Mouse (Mus musculus) spleen, adult 2 months (tissue): ENCODE results near the gene Glis2. TPM values are rescaled to one million over a fixed set of nuclear protein-coding genes. Genes with fewer than 3 reads are reported as not detected.

Source experiments
- DNase-seq, 2 experiments: peaks; one replicate each; pipeline versions ENCODE4 v3.0.0 to v3.0.0-alpha.2; 2012 to 2021; ENCODE audit warnings: low spot score in 2 of 2, low read depth in 1 of 2
- H3K27ac ChIP-seq: fragments of 200-500 bp; 2 replicates; pipeline ENCODE4 v1.5.1; 2012; ENCODE audit warnings: low read length, inconsistent platforms; ENCODE audit not compliant: insufficient read depth
- H3K27me3 ChIP-seq: fragments of 200-500 bp; 2 replicates; pipeline ENCODE4 v1.6.1; 2012; ENCODE audit warnings: mild to moderate bottlenecking, moderate library complexity, low read length, inconsistent platforms; ENCODE audit not compliant: control insufficient read depth, insufficient read depth
- H3K36me3 ChIP-seq: fragments of 200-500 bp; 2 replicates; pipeline ENCODE4 v1.6.1; 2012; ENCODE audit warnings: mild to moderate bottlenecking, low read length, inconsistent platforms; ENCODE audit not compliant: control insufficient read depth, insufficient read depth
- H3K4me1 ChIP-seq: fragments of 200-500 bp; 2 replicates; pipeline ENCODE4 v1.6.1; 2011; ENCODE audit warnings: inconsistent platforms; ENCODE audit not compliant: control insufficient read depth, insufficient read depth, insufficient read length
- H3K4me3 ChIP-seq: fragments of 200-500 bp; 2 replicates; pipeline ENCODE4 v1.5.1; 2011; ENCODE audit warnings: mild to moderate bottlenecking, inconsistent platforms; ENCODE audit not compliant: insufficient read depth, insufficient read length; ENCODE audit errors: extremely low read depth
- CTCF ChIP-seq: fragments of 200-500 bp; IDR thresholded peaks from 2 replicates; pipeline ENCODE4 v1.5.1; 2011; ENCODE audit warnings: mild to moderate bottlenecking, inconsistent platforms; ENCODE audit not compliant: insufficient read depth, insufficient read length, insufficient replicate concordance; ENCODE audit errors: extremely low read depth
- POLR2A ChIP-seq: fragments of 200-500 bp; IDR thresholded peaks from 2 replicates; pipeline ENCODE4 v1.6.1; 2011; ENCODE audit warnings: low read depth, low read length, inconsistent platforms
- WGBS: fragments of 180-500 bp; shearing (Covaris S2); methylation state at CpG from one replicate; pipeline ENCODE4 v1.1.7; 2018; 5-methylcytosine and 5-hydroxymethylcytosine counted together
- polyA plus RNA-seq: library from polyadenylated mRNA; depleted of rRNA; stranded (reverse); fragments of >200 nt; gene quantifications from 2 replicates; pipeline ENCODE4 v1.2.3, GENCODE M21; 2012; rRNA removed

Glis2 gene
- polyA plus RNA-seq, 1 experiment = 11.9 TPM

- WGBS = 43% methylated on average over 3 of the region's 3 CpGs
- H3K27ac ChIP-seq = no peak overlapping the region
- DNase-seq = peak; percentile 58 to 83
- H3K4me1 ChIP-seq = no peaks in the 10 kb centered on the region
- peaks cover 25% of the 10 kb centered on the region for H3K36me3 ChIP-seq
- TF ChIP-seq CTCF (peak; percentile 88; the same call in 1 of the 2 replicates), POLR2A (no peak)
- no peak overlapping the region for H3K4me3 ChIP-seq
- no peaks in the 10 kb centered on the region for H3K27me3 ChIP-seq
Measured at GRCm38 (mm10) chr16:4667190-4667808, 72.8 kb downstream of the Glis2 start.

GRCm38 (mm10) chr16:4670317-4670716 lies 75.8 kb downstream of the Glis2 start:
- no peak for DNase-seq
- H3K36me3 ChIP-seq = peaks cover 24% of the 10 kb centered on the region
- no peak overlapping the region for H3K27ac ChIP-seq
- 92% methylated on average over 5 of the region's 5 CpGs for WGBS
- H3K4me3 ChIP-seq = no peak overlapping the region
- no peaks in the 10 kb centered on the region for H3K27me3 ChIP-seq
- TF ChIP-seq CTCF (no peak), POLR2A (no peak)
- H3K4me1 ChIP-seq = peaks cover 13% of the 10 kb centered on the region; the same call in 1 of the 2 replicates

DNA sequence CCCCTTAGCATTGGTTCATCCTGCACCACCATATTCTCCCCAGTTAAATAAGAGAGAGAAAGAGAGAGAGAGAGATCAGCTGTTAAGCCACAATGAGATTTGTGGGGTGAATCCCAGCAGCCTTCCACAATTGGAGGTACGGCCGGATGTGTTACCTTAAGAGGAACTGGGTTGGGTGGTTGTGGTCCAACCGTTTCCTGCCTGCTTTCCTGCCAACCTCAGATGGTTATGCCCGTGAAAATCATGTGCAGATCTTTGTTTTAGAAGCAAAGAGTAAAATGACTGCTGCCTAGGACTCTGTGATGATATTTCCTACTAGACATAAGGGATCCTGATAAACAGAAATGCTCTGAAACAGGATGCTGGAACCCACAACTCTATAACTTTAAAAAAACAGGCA lies 79.6 kb downstream of the Glis2 start:
- Histone ChIP-seq H3K4me3 (no peak overlapping the region), H3K36me3 (peaks cover 14% of the 10 kb centered on the region), H3K27ac (peak overlapping the region; percentile 73), H3K4me1 (peaks cover 32% of the 10 kb centered on the region; the same call in 1 of the 2 replicates), H3K27me3 (no peaks in the 10 kb centered on the region)
- 8% methylated on average over 4 of the region's 4 CpGs for WGBS
- peak; percentile 61 to 69 for DNase-seq
- no peak for TF ChIP-seq POLR2A
- no peak for TF ChIP-seq CTCF

Other genes with a start within 250 kb of the Glis2 start
- 3.3 and 3.5 TPM in 2 replicates for gene Adcy9, start 174.2 kb upstream of the Glis2 start, polyA plus RNA-seq
- 0.53 and 0.68 TPM in 2 replicates for gene Srl, start 52.9 kb upstream of the Glis2 start, polyA plus RNA-seq
- 5.6 and 8.7 TPM in 2 replicates for gene Tfap4, start 34.9 kb upstream of the Glis2 start, polyA plus RNA-seq
- gene Pam16, start 30.3 kb downstream of the Glis2 start, polyA plus RNA-seq = 8.2 and 9.5 TPM in 2 replicates
- gene Vasn, start 45.2 kb downstream of the Glis2 start, polyA plus RNA-seq = 23.6 and 31.3 TPM in 2 replicates
- 11.0 and 12.1 TPM in 2 replicates for gene Dnaja3, start 45.3 kb downstream of the Glis2 start, polyA plus RNA-seq
- gene Coro7, start 85.1 kb downstream of the Glis2 start, polyA plus RNA-seq = 150 and 191 TPM in 2 replicates
- gene Nmral1, start 124.6 kb downstream of the Glis2 start, polyA plus RNA-seq = 8.7 and 9.4 TPM in 2 replicates
- 17.2 and 19.8 TPM in 2 replicates for gene Hmox2, start 131.6 kb downstream of the Glis2 start, polyA plus RNA-seq
- gene Cdip1, start 195.6 kb downstream of the Glis2 start, polyA plus RNA-seq = 40.4 and 55.2 TPM in 2 replicates
- gene 4930562C15Rik, start 240.7 kb downstream of the Glis2 start, polyA plus RNA-seq = not detected in 2 replicates